Comparison of ENCODE assay signal across 8 mouse cellular contexts in the genomic region with DNA sequence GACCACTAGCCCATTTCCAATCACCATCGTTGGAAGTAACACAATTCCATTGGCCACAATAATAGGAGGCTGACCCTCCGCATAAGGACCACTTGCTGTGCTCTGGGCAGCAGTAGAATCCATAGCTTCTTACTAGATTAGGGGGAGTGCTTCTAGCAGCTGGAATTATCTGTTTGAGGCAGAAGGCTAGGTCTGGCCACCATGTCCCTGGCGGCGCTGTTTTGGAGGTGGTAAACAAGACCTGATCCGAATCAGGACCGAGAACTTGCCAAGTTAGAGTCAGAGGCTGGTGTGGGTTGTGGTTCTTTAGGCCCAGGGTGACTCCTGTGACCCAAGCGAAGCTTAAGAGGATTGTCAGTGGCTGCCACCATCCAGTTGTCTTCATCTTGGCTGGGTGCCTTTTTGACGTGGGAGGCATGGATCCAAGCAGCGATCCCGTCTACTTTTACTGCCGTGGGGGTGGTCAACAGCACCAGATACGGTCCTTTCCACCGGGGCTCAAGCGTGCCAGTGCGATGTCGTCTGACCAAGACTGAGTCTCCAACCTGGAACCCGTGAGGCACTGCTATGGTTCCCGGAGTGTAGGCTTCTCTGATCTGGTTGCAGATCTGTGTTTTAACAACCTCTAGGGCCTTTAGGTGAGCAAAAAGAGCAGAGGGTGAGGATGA. TPM values are rescaled to one million over a fixed set of nuclear protein-coding genes. Genes with fewer than 3 reads are reported as not detected.
DNase-seq lines count a peak whose midpoint lies in the region; ATAC-seq and TF ChIP-seq lines count a peak whose summit lies in the region.

No protein-coding gene starts in this region.

- H3K9me3 ChIP-seq in embryonic facial prominence, embryonic 14.5 days (ENCODE audit: control insufficient read depth, low read length), result peaks cover 47% of the 10 kb centered on the region
- H3K9me3 ChIP-seq in hindbrain, embryonic 14.5 days (ENCODE audit: control insufficient read depth, low read length), result peaks cover 27% of the 10 kb centered on the region; the same call in 1 of the 2 replicates
- no peaks in the 10 kb centered on the region for H3K9me3 ChIP-seq in liver, postnatal 0 days (ENCODE audit: low read length)

- peak overlapping the region; percentile 84 for H3K4me2 ChIP-seq in embryonic facial prominence, embryonic 14.5 days (ENCODE audit: low read depth, low read length)
- H3K4me2 ChIP-seq in hindbrain, embryonic 14.5 days (replicated peaks), result peak overlapping the region; percentile 93
- peak overlapping the region; percentile 88 for H3K4me2 ChIP-seq in liver, postnatal 0 days (ENCODE audit: low read depth, low read length)

- TF ChIP-seq EP300 in liver, postnatal 0 days (IDR thresholded peaks at IDR 0.05; ENCODE audit: low read depth), result no peak

- no peaks in the 10 kb centered on the region; the same call in none of the 2 replicates for H3K4me1 ChIP-seq in embryonic facial prominence, embryonic 14.5 days (ENCODE audit: control insufficient read depth, insufficient read depth, low read length)
- peaks cover 11% of the 10 kb centered on the region for H3K4me1 ChIP-seq in hindbrain, embryonic 14.5 days (replicated peaks; ENCODE audit: control insufficient read depth, insufficient read depth, low read length)
- H3K4me1 ChIP-seq in liver, postnatal 0 days (ENCODE audit: insufficient read depth), result peaks cover 15% of the 10 kb centered on the region

- H3K9ac ChIP-seq in embryonic facial prominence, embryonic 14.5 days (ENCODE audit: low read depth, low read length), result no peak overlapping the region
- peak overlapping the region; percentile 42; the same call in 1 of the 2 replicates for H3K9ac ChIP-seq in hindbrain, embryonic 14.5 days
- H3K9ac ChIP-seq in liver, postnatal 0 days (replicated peaks), result peak overlapping the region; percentile 62

- ATAC-seq in embryonic facial prominence, embryonic 14.5 days (ENCODE audit: low read depth), result no peak
- peak; percentile 3; the same call in 1 of the 2 replicates for ATAC-seq in hindbrain, embryonic 14.5 days (ENCODE audit: low FRiP score)
- no peak for ATAC-seq in liver, postnatal 0 days

- TF ChIP-seq CTCF in liver, postnatal 0 days (IDR thresholded peaks at IDR 0.05; ENCODE audit: low read depth), result 0 out of 2 replicates have a peak, but pooled peaks have one; percentile 18

- peak overlapping the region; percentile 89 for H3K4me3 ChIP-seq in embryonic facial prominence, embryonic 14.5 days (ENCODE audit: low read depth, low read length)
- H3K4me3 ChIP-seq in hindbrain, embryonic 14.5 days (replicated peaks; ENCODE audit: low read length), result peak overlapping the region; percentile 74
- H3K4me3 ChIP-seq in liver, postnatal 0 days (ENCODE audit: low read depth, low read length), result peak overlapping the region; percentile 91

- 97% methylated on average over 18 of the region's 18 CpGs for WGBS in embryonic facial prominence, embryonic 14.5 days
- WGBS in hindbrain, embryonic 14.5 days, result 98% methylated on average over 18 of the region's 18 CpGs
- 94% methylated on average over 18 of the region's 18 CpGs for WGBS in liver, postnatal 0 days (ENCODE audit: insufficient replicate concordance)

- no peak overlapping the region for H3K27ac ChIP-seq in embryonic facial prominence, embryonic 14.5 days (replicated peaks; ENCODE audit: low read depth, low read length)
- no peak overlapping the region for H3K27ac ChIP-seq in hindbrain, embryonic 14.5 days
- H3K27ac ChIP-seq in liver, postnatal 0 days (ENCODE audit: low read depth), result 0 out of 2 replicates have a peak overlapping the region, but pooled peaks have one; percentile 14

- peak; percentile 25 for DNase-seq in layer of hippocampus, adult 11-12 months (ENCODE audit: low spot score)
- DNase-seq in layer of hippocampus, adult 18-20 months (ENCODE audit: low spot score in 2 of 2), result no peak
- DNase-seq in MEL-GATA-1-ER (ENCODE audit: extremely low read depth, low read depth), result peak; percentile 67
- no peak for DNase-seq in embryonic facial prominence, embryonic 14.5 days (ENCODE audit: low spot score)
- no peak for DNase-seq in hindbrain, embryonic 14.5 days (ENCODE audit: low spot score)
- DNase-seq in liver, postnatal 0 days, result peak; percentile 31
- DNase-seq in thymus, postnatal 14 days, result peak; percentile 35
- no peak for DNase-seq in layer of hippocampus, postnatal 36 days

- peaks cover 21% of the 10 kb centered on the region for H3K36me3 ChIP-seq in embryonic facial prominence, embryonic 14.5 days (ENCODE audit: control insufficient read depth, insufficient read depth, low read length)
- no peaks in the 10 kb centered on the region; the same call in none of the 2 replicates for H3K36me3 ChIP-seq in hindbrain, embryonic 14.5 days (replicated peaks; ENCODE audit: control insufficient read depth, insufficient read depth)
- peaks cover 14% of the 10 kb centered on the region for H3K36me3 ChIP-seq in liver, postnatal 0 days (replicated peaks; ENCODE audit: insufficient read depth, low read length)

- no peaks in the 10 kb centered on the region for H3K27me3 ChIP-seq in embryonic facial prominence, embryonic 14.5 days (replicated peaks; ENCODE audit: control insufficient read depth, insufficient read depth, low read length)
- no peaks in the 10 kb centered on the region for H3K27me3 ChIP-seq in hindbrain, embryonic 14.5 days (ENCODE audit: control insufficient read depth, insufficient read depth, low read length)
- no peaks in the 10 kb centered on the region for H3K27me3 ChIP-seq in liver, postnatal 0 days (ENCODE audit: insufficient read depth, low read length)

RNA-seq across cellular contexts. Expression of a gene that starts 1.1 kb away (rescaled TPM):
- 1 to 10 TPM; 4.0 to 5.8 TPM for total RNA-seq in layer of hippocampus, adult 18-20 months (2021)
- 37.0 and 40.5 TPM in 2 replicates for polyA plus RNA-seq in embryonic facial prominence, embryonic 14.5 days (2014; fragmentation: Nextera tagmentation; extraction: Ambion mirVana)
- 8.1 and 10.5 TPM in 2 replicates for polyA plus RNA-seq in hindbrain, embryonic 14.5 days (2014; fragmentation: Nextera tagmentation; extraction: Ambion mirVana)
- 15.9 and 21.2 TPM in 2 replicates for polyA plus RNA-seq in liver, postnatal 0 days (2015; fragmentation: Nextera tagmentation; extraction: Ambion mirVana)
- total RNA-seq in layer of hippocampus, postnatal 36 days (2021), result 1 to 10 TPM; 4.8 to 5.6 TPM

Comparison
In these comparisons a context has a peak if more than half of its experiments do, and no peak if none do; other contexts are left out.
1. DNase-seq: peak in layer of hippocampus, adult 11-12 months (single experiment), MEL-GATA-1-ER (single experiment), liver, postnatal 0 days (single experiment) and thymus, postnatal 14 days (single experiment); none in layer of hippocampus, adult 18-20 months (0 of 2), embryonic facial prominence, embryonic 14.5 days (single experiment), hindbrain, embryonic 14.5 days (single experiment) and layer of hippocampus, postnatal 36 days (0 of 2).
2. Peak in every context shown above with its lines, with median percentiles within 50 percentile points of each other: H3K4me2 ChIP-seq and H3K4me3 ChIP-seq.